8 mouse cellular contexts compared by ENCODE assay signal in genomic region chr7:30599933-30600353, GRCm38 (mm10). TPM values are rescaled to one million over a fixed set of nuclear protein-coding genes. Genes with fewer than 3 reads are reported as not detected.
DNase-seq lines count a peak whose midpoint lies in the region; ATAC-seq and TF ChIP-seq lines count a peak whose summit lies in the region.

No protein-coding gene starts in this region.

- no peaks in the 10 kb centered on the region for H3K9me3 ChIP-seq in embryonic facial prominence, embryonic 11.5 days (replicated peaks; ENCODE audit: control insufficient read depth, low read length)
- no peaks in the 10 kb centered on the region for H3K9me3 ChIP-seq in intestine, postnatal 0 days (ENCODE audit: control insufficient read depth)

- intact Hi-C loops in left cerebral cortex, postnatal 25 days (cut with DNase I) = no loop called here

- H3K36me3 ChIP-seq in embryonic facial prominence, embryonic 11.5 days (replicated peaks; ENCODE audit: control insufficient read depth, insufficient read depth, low read depth, low read length) = no peaks in the 10 kb centered on the region
- no peaks in the 10 kb centered on the region for H3K36me3 ChIP-seq in intestine, postnatal 0 days (ENCODE audit: control insufficient read depth, insufficient read depth)

- no peak for TF ChIP-seq CTCF in intestine, postnatal 0 days (IDR thresholded peaks at IDR 0.05; ENCODE audit: low read depth)

- peak; percentile 96 for DNase-seq in adrenal gland, postnatal 10 days
- peak; percentile 86 for DNase-seq in embryonic facial prominence, embryonic 11.5 days (ENCODE audit: low spot score)
- peak; percentile 90 to 95 for DNase-seq in left cerebral cortex, postnatal 25 days (ENCODE audit: low spot score in 2 of 2)
- peak; percentile 88 for DNase-seq in mesoderm, embryonic 11.5 days (ENCODE audit: low read depth, low spot score)
- peak; percentile 86 to 92 for DNase-seq in right cerebral cortex, postnatal 36 days (ENCODE audit: low spot score in 2 of 2)
- DNase-seq in urinary bladder, postnatal 4 days (ENCODE audit: low spot score in 2 of 2) = peak; percentile 83 to 89

- H3K27ac ChIP-seq in embryonic facial prominence, embryonic 11.5 days (replicated peaks; ENCODE audit: low read depth, low read length) = no peak overlapping the region
- H3K27ac ChIP-seq in intestine, postnatal 0 days (ENCODE audit: low read depth, low read length) = no peak overlapping the region; the same call in 1 of the 2 replicates

- H3K4me2 ChIP-seq in embryonic facial prominence, embryonic 11.5 days (ENCODE audit: low read depth, low read length) = no peak overlapping the region
- peak overlapping the region; percentile 44 for H3K4me2 ChIP-seq in intestine, postnatal 0 days (replicated peaks; ENCODE audit: low read depth)

- ATAC-seq in embryonic facial prominence, embryonic 11.5 days (replicated peaks; ENCODE audit: insufficient number of reproducible peaks, low FRiP score, low TSS enrichment, low read depth) = peak; percentile 96
- peak; percentile 99 for ATAC-seq in granulocyte monocyte progenitor cell, adult 5-6 weeks (replicated peaks; ENCODE audit: poor library complexity, severe bottlenecking)
- peak; percentile 93 for ATAC-seq in intestine, postnatal 0 days

- H3K4me3 ChIP-seq in embryonic facial prominence, embryonic 11.5 days (ENCODE audit: low read depth, low read length) = no peak overlapping the region
- no peak overlapping the region for H3K4me3 ChIP-seq in intestine, postnatal 0 days (ENCODE audit: low read depth, low read length)

- H3K27me3 ChIP-seq in embryonic facial prominence, embryonic 11.5 days (ENCODE audit: control insufficient read depth, insufficient read depth, low read length) = no peaks in the 10 kb centered on the region
- no peaks in the 10 kb centered on the region for H3K27me3 ChIP-seq in intestine, postnatal 0 days (replicated peaks; ENCODE audit: control insufficient read depth, insufficient read depth, low read length)

- H3K4me1 ChIP-seq in embryonic facial prominence, embryonic 11.5 days (ENCODE audit: control insufficient read depth, insufficient read depth, low read length) = no peaks in the 10 kb centered on the region
- no peaks in the 10 kb centered on the region for H3K4me1 ChIP-seq in intestine, postnatal 0 days (replicated peaks; ENCODE audit: control insufficient read depth, insufficient read depth, low read length)

- 1% methylated on average over 16 of the region's 16 CpGs for WGBS in embryonic facial prominence, embryonic 11.5 days
- WGBS in intestine, postnatal 0 days = 1% methylated on average over 16 of the region's 16 CpGs

- H3K9ac ChIP-seq in embryonic facial prominence, embryonic 11.5 days (replicated peaks; ENCODE audit: low read length) = no peak overlapping the region
- no peak overlapping the region for H3K9ac ChIP-seq in intestine, postnatal 0 days (ENCODE audit: low read depth, low read length)

RNA-seq across cellular contexts. Expression of gene Zbtb32, which starts 1.2 kb away (rescaled TPM):
- total RNA-seq in adrenal gland, postnatal 10 days (2021) = under 1 TPM; 0.18 to 0.27 TPM
- 0.21 and 0.43 TPM in 2 replicates for polyA plus RNA-seq in embryonic facial prominence, embryonic 11.5 days (2014; fragmentation: Nextera tagmentation; extraction: Ambion mirVana)
- total RNA-seq in granulocyte monocyte progenitor cell, adult 5-6 weeks (2014; fragmentation: Nextera tagmentation) = not detected in 2 replicates
- not detected in 2 replicates for total RNA-seq in granulocyte monocyte progenitor cell, adult 5-6 weeks (2017)
- 1.2 TPM in 2 replicates for polyA plus RNA-seq in intestine, postnatal 0 days (2015; fragmentation: Nextera tagmentation; extraction: Ambion mirVana)
- total RNA-seq in left cerebral cortex, postnatal 25 days (2021) = not detected

RNA-seq across cellular contexts. Expression of gene Kmt2b, which starts 11.4 kb away (rescaled TPM):
- total RNA-seq in adrenal gland, postnatal 10 days (2021) = 10 to 100 TPM; 34.9 to 48.7 TPM
- 7.2 and 8.4 TPM in 2 replicates for polyA plus RNA-seq in embryonic facial prominence, embryonic 11.5 days (2014; fragmentation: Nextera tagmentation; extraction: Ambion mirVana)
- total RNA-seq in granulocyte monocyte progenitor cell, adult 5-6 weeks (2014; fragmentation: Nextera tagmentation) = 48.1 and 64.3 TPM in 2 replicates
- total RNA-seq in granulocyte monocyte progenitor cell, adult 5-6 weeks (2017) = 5.9 and 9.5 TPM in 2 replicates
- 5.6 and 5.8 TPM in 2 replicates for polyA plus RNA-seq in intestine, postnatal 0 days (2015; fragmentation: Nextera tagmentation; extraction: Ambion mirVana)
- total RNA-seq in left cerebral cortex, postnatal 25 days (2021) = 10 to 100 TPM; 46.4 to 50.4 TPM

RNA-seq across cellular contexts. Expression of gene Upk1a, which starts 12.7 kb away (rescaled TPM):
- under 1 TPM; 0.33 to 0.48 TPM for total RNA-seq in adrenal gland, postnatal 10 days (2021)
- polyA plus RNA-seq in embryonic facial prominence, embryonic 11.5 days (2014; fragmentation: Nextera tagmentation; extraction: Ambion mirVana) = 0.14 and 0.35 TPM in 2 replicates
- 3.4 TPM in 1 of 2 replicates, not detected in the other for total RNA-seq in granulocyte monocyte progenitor cell, adult 5-6 weeks (2014; fragmentation: Nextera tagmentation)
- not detected in 2 replicates for total RNA-seq in granulocyte monocyte progenitor cell, adult 5-6 weeks (2017)
- polyA plus RNA-seq in intestine, postnatal 0 days (2015; fragmentation: Nextera tagmentation; extraction: Ambion mirVana) = 1.0 and 1.6 TPM in 2 replicates
- under 1 TPM; 0.23 to 0.50 TPM for total RNA-seq in left cerebral cortex, postnatal 25 days (2021)

RNA-seq across cellular contexts. Expression of gene Cox6b1, which starts 26.0 kb away (rescaled TPM):
- total RNA-seq in adrenal gland, postnatal 10 days (2021) = 1,000 to 10,000 TPM; 3,012 to 3,285 TPM
- 700 and 782 TPM in 2 replicates for polyA plus RNA-seq in embryonic facial prominence, embryonic 11.5 days (2014; fragmentation: Nextera tagmentation; extraction: Ambion mirVana)
- 436 and 560 TPM in 2 replicates for total RNA-seq in granulocyte monocyte progenitor cell, adult 5-6 weeks (2014; fragmentation: Nextera tagmentation)
- total RNA-seq in granulocyte monocyte progenitor cell, adult 5-6 weeks (2017) = 470 and 484 TPM in 2 replicates
- polyA plus RNA-seq in intestine, postnatal 0 days (2015; fragmentation: Nextera tagmentation; extraction: Ambion mirVana) = 1,664 and 1,738 TPM in 2 replicates
- 100 to 1,000 TPM; 721 to 744 TPM for total RNA-seq in left cerebral cortex, postnatal 25 days (2021)

RNA-seq across cellular contexts. Expression of gene Igflr1, which starts 34.7 kb away (rescaled TPM):
- total RNA-seq in adrenal gland, postnatal 10 days (2021) = 1 to 10 TPM; 2.6 to 4.7 TPM
- polyA plus RNA-seq in embryonic facial prominence, embryonic 11.5 days (2014; fragmentation: Nextera tagmentation; extraction: Ambion mirVana) = 1.5 and 2.9 TPM in 2 replicates
- total RNA-seq in granulocyte monocyte progenitor cell, adult 5-6 weeks (2014; fragmentation: Nextera tagmentation) = 4.9 and 10.6 TPM in 2 replicates
- total RNA-seq in granulocyte monocyte progenitor cell, adult 5-6 weeks (2017) = 0.34 TPM in 1 of 2 replicates, not detected in the other
- polyA plus RNA-seq in intestine, postnatal 0 days (2015; fragmentation: Nextera tagmentation; extraction: Ambion mirVana) = 0.73 and 1.2 TPM in 2 replicates
- 1 to 10 TPM; 2.8 to 3.5 TPM for total RNA-seq in left cerebral cortex, postnatal 25 days (2021)
